30 mouse cellular contexts compared by ENCODE assay signal in the genomic region with DNA sequence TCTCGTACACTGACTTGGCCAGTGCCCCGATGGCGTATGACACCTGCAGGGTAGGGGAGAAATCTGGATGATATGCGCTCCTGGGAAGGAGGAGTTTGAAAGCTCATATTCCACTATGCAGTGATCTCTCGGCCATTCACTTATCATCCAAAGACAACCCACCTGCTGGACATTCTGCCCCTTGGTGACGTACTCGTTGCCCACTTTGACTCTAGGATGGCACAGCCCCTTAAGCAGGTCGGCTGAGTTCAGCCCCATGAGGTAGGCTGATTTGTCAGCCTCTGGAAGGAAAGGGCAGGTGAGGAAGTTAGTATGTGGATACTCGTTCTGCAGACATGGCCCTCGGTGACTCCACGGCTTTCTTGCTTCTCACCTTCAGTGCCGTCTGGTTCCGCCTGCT. TPM values are rescaled to one million over a fixed set of nuclear protein-coding genes. Genes with fewer than 3 reads are reported as not detected.
"Had no signal": no experiment of that assay in that cellular context is flagged by ENCODE, and none has a peak within 500 bp of the region (broad histone marks: within the 10 kb centered on the region; RNA-seq: fewer than 3 reads in every experiment).

No protein-coding gene starts in this region.

- H3K4me3 ChIP-seq: limb, embryonic 12.5 days; limb, embryonic 15.5 days; midbrain, embryonic 15.5 days; myocyte; neural tube, embryonic 13.5 days had no signal

- H3K4me2 ChIP-seq: limb, embryonic 12.5 days; limb, embryonic 15.5 days; liver, embryonic 11.5 days; lung, embryonic 14.5 days; midbrain, embryonic 15.5 days; neural tube, embryonic 13.5 days had no signal

- H3K4me1 ChIP-seq: limb, embryonic 12.5 days; limb, embryonic 15.5 days; neural tube, embryonic 13.5 days had no signal

- H3K36me3 ChIP-seq: limb, embryonic 12.5 days; limb, embryonic 15.5 days; midbrain, embryonic 15.5 days; neural tube, embryonic 13.5 days had no signal

- DNase-seq: kidney, postnatal 14 days; kidney, postnatal 4 days; left cerebral cortex, postnatal 4 days; liver, postnatal 0 days; lung, embryonic 14.5 days; retina, postnatal 1 day; thymus, adult 18-20 months; thymus, postnatal 36 days had no signal

- H3K9ac ChIP-seq: limb, embryonic 12.5 days; limb, embryonic 15.5 days; liver, embryonic 14.5 days; liver, postnatal 0 days; lung, embryonic 14.5 days; midbrain, embryonic 15.5 days; neural tube, embryonic 13.5 days had no signal

- H3K9me3 ChIP-seq: limb, embryonic 12.5 days; limb, embryonic 15.5 days; midbrain, embryonic 15.5 days; neural tube, embryonic 13.5 days had no signal

- ATAC-seq: liver, postnatal 0 days; lung, postnatal 0 days had no signal

- H3K27ac ChIP-seq: limb, embryonic 12.5 days; limb, embryonic 15.5 days; liver, embryonic 14.5 days; macrophage; midbrain, embryonic 15.5 days; neural tube, embryonic 13.5 days had no signal

- H3K27me3 ChIP-seq: limb, embryonic 12.5 days; limb, embryonic 15.5 days; midbrain, embryonic 15.5 days; neural tube, embryonic 13.5 days had no signal

RNA-seq across cellular contexts. Expression of a gene that starts 5.5 kb away (rescaled TPM):
- total RNA-seq: megakaryocyte, adult 5-6 weeks; monocyte, adult 5-6 weeks; neutrophil, adult 5-6 weeks had no signal
- polyA plus RNA-seq: macrophage; spleen, adult 2 months had no signal

RNA-seq across cellular contexts. Expression of a gene that starts 12.1 kb away (rescaled TPM):
- total RNA-seq: layer of hippocampus, adult 18-20 months; layer of hippocampus, postnatal 14 days; left cerebral cortex, adult 8-10 months; left cerebral cortex, postnatal 14 days; left cerebral cortex, postnatal 4 days; megakaryocyte, adult 5-6 weeks; monocyte, adult 5-6 weeks; neutrophil, adult 5-6 weeks had no signal
- polyA plus RNA-seq: kidney, embryonic 16.5 days; limb, embryonic 12.5 days; limb, embryonic 15.5 days; liver, embryonic 11.5 days; liver, embryonic 14.5 days; liver, postnatal 0 days; lung, embryonic 14.5 days; lung, postnatal 0 days; macrophage; midbrain, embryonic 15.5 days; myocyte; neural tube, embryonic 13.5 days; small intestine, adult 2 months; spleen, adult 2 months; stomach, embryonic 16.5 days; testis, adult 2 months; urinary bladder, adult 2 months had no signal

RNA-seq across cellular contexts. Expression of a gene that starts 22.2 kb away (rescaled TPM):
- total RNA-seq: megakaryocyte, adult 5-6 weeks; monocyte, adult 5-6 weeks; neutrophil, adult 5-6 weeks had no signal
- polyA plus RNA-seq: macrophage; small intestine, adult 2 months had no signal

RNA-seq across cellular contexts. Expression of a gene that starts 52.8 kb away (rescaled TPM):
- total RNA-seq: megakaryocyte, adult 5-6 weeks; monocyte, adult 5-6 weeks; neutrophil, adult 5-6 weeks had no signal
- polyA plus RNA-seq: liver, embryonic 11.5 days; liver, postnatal 0 days; macrophage; myocyte; testis, adult 2 months had no signal
